Mouse (Mus musculus): Measurements from ENCODE around the gene Ass1. TPM values are rescaled to one million over a fixed set of nuclear protein-coding genes. Genes with fewer than 3 reads are reported as not detected.

Gene Ass1
- total and polyA plus RNA-seq, 2 experiments = 3,064 to 3,470 TPM

DNA sequence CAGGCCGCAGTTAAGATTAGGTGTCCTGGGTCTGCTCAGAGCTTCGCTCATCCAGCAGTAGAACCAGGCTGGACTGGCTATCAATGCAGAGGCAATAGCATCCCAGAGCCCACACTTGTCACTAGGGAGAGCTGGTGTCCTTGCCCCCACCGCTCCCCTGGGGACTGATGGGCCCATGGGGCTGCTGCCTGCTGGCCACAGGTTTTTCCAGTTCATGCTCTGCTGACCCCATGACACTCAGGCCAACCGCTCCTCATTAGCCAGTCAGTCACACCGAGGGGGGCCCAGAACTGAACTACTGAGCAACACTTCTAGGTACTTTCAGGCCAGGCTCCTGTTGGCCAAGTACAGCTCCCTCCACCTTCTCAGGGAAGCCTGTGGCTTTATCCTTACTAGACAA lies 24.3 kb downstream of the Ass1 start:
- no peak overlapping the region for H3K27ac ChIP-seq (replicated peaks; ENCODE audit: insufficient read depth, low read depth, low read length)
- H3K4me3 ChIP-seq (ENCODE audit: insufficient read depth, low read depth, low read length) = no peak overlapping the region
- DNase-seq (ENCODE audit: extremely low read depth, low read depth, low spot score) = no peak
- H3K4me1 ChIP-seq (ENCODE audit: control insufficient read depth, insufficient read depth, low read length) = peaks cover 6% of the 10 kb centered on the region; the same call in 1 of the 2 replicates
- no peaks in the 10 kb centered on the region for H3K27me3 ChIP-seq (ENCODE audit: control insufficient read depth, insufficient read depth, low read length)
- H3K9ac ChIP-seq (ENCODE audit: low read depth, low read length) = 0 out of 2 replicates have a peak overlapping the region, but pooled peaks have one; percentile 10
- peaks cover 82% of the 10 kb centered on the region for H3K36me3 ChIP-seq (ENCODE audit: control insufficient read depth, insufficient read depth, low read length)
- 73% methylated on average over 5 of the region's 5 CpGs for WGBS
- H3K79me2 ChIP-seq (ENCODE audit: control insufficient read depth, insufficient read depth, low read length) = no peaks in the 10 kb centered on the region
- TF ChIP-seq CTCF (IDR thresholded peaks at IDR 0.05; ENCODE audit: low read depth, low read length) (no peak), POLR2A (IDR thresholded peaks at IDR 0.05; ENCODE audit: extremely low read depth, insufficient read depth, low read length) (no peak)

DNA sequence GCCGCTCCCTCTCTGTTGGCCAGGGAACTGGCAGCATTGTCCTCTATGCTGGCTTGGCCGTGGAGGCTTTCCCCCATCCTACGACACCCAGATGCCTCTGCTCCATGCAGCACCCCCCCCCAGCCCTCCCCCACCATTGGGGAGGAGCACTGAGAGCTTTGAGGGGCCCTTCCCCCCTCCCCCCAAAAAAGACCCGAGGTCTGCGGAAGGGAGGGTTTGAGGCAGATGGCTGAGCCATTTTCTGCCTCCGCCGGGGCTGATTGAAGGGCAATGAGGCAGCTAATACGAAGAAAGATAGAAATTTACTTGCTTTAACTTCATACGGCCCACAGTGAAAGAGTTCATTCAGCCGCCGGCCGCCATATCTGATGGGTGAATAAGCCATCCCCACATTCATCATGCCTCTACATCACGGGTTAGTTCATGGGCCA lies 25.1 kb downstream of the Ass1 start:
- Histone ChIP-seq H3K79me2 (ENCODE audit: control insufficient read depth, insufficient read depth, low read length) (no peaks in the 10 kb centered on the region), H3K9ac (ENCODE audit: low read depth, low read length) (no peak overlapping the region; the same call in 1 of the 2 replicates), H3K27me3 (ENCODE audit: control insufficient read depth, insufficient read depth, low read length) (no peaks in the 10 kb centered on the region), H3K27ac (replicated peaks; ENCODE audit: insufficient read depth, low read depth, low read length) (no peak overlapping the region), H3K4me1 (ENCODE audit: control insufficient read depth, insufficient read depth, low read length) (peaks cover 6% of the 10 kb centered on the region; the same call in 1 of the 2 replicates), H3K36me3 (ENCODE audit: control insufficient read depth, insufficient read depth, low read length) (peaks cover 84% of the 10 kb centered on the region), H3K4me3 (ENCODE audit: insufficient read depth, low read depth, low read length) (no peak overlapping the region)
- WGBS = 65% methylated on average over 13 of the region's 13 CpGs
- TF ChIP-seq POLR2A (IDR thresholded peaks at IDR 0.05; ENCODE audit: extremely low read depth, insufficient read depth, low read length) (no peak), CTCF (IDR thresholded peaks at IDR 0.05; ENCODE audit: low read depth, low read length) (no peak)
- DNase-seq (ENCODE audit: extremely low read depth, low read depth, low spot score) = no peak

DNA sequence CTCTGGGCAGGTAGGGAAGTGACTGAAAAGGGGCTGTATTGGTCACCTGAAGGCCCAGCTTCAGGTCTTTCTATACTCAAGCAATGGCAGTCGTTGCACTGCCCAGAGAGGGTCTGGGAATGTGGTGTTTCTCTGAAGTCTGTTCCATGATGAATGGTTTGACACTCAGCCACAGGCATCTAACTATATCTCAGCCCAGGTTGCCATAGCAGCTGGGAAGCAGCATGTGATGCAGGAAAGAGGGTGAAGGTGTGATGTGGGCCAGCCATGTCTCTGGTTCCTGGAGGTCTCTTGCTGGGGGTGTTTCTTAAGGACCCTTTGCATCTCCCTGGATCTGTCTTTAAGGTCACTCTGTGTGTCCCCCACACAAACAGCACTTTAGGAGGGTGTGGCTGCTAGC lies 26.1 kb downstream of the Ass1 start:
- Histone ChIP-seq H3K79me2 (ENCODE audit: control insufficient read depth, insufficient read depth, low read length) (no peaks in the 10 kb centered on the region), H3K36me3 (ENCODE audit: control insufficient read depth, insufficient read depth, low read length) (peaks cover 83% of the 10 kb centered on the region), H3K4me1 (ENCODE audit: control insufficient read depth, insufficient read depth, low read length) (peaks cover 6% of the 10 kb centered on the region; the same call in 1 of the 2 replicates), H3K4me3 (ENCODE audit: insufficient read depth, low read depth, low read length) (no peak overlapping the region), H3K27ac (replicated peaks; ENCODE audit: insufficient read depth, low read depth, low read length) (no peak overlapping the region), H3K9ac (ENCODE audit: low read depth, low read length) (no peak overlapping the region), H3K27me3 (ENCODE audit: control insufficient read depth, insufficient read depth, low read length) (no peaks in the 10 kb centered on the region)
- DNase-seq (ENCODE audit: extremely low read depth, low read depth, low spot score) = no peak
- WGBS = 32% methylated on average over 1 of the region's 1 CpGs
- TF ChIP-seq POLR2A (IDR thresholded peaks at IDR 0.05; ENCODE audit: extremely low read depth, insufficient read depth, low read length) = no peak
- TF ChIP-seq CTCF (IDR thresholded peaks at IDR 0.05; ENCODE audit: low read depth, low read length) = no peak

DNA sequence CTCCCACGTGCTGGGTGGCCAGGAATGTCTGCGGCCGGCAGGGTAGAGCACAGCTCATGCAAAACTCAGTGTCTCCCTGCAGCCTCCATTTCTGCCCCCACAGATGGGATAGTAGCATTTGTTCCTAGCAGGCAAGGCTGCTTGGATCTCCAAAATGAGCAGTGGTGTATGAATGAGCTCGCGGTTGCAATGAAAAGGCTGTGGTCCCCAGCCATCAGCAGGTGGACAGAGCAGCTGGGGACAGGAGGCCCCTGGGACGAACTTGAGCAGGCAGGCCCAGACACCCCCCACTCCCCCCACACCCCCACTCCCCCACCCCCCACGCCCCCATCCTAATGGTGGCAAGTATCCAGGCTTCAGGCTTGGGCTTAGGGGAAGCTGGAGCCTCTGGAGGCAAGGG lies 27.1 kb downstream of the Ass1 start:
- WGBS = 62% methylated on average over 7 of the region's 7 CpGs
- H3K4me3 ChIP-seq (ENCODE audit: insufficient read depth, low read depth, low read length) = no peak overlapping the region
- no peak overlapping the region for H3K9ac ChIP-seq (ENCODE audit: low read depth, low read length)
- no peak for TF ChIP-seq CTCF (IDR thresholded peaks at IDR 0.05; ENCODE audit: low read depth, low read length)
- TF ChIP-seq POLR2A (IDR thresholded peaks at IDR 0.05; ENCODE audit: extremely low read depth, insufficient read depth, low read length) = no peak
- H3K36me3 ChIP-seq (ENCODE audit: control insufficient read depth, insufficient read depth, low read length) = peaks cover 81% of the 10 kb centered on the region
- no peaks in the 10 kb centered on the region for H3K27me3 ChIP-seq (ENCODE audit: control insufficient read depth, insufficient read depth, low read length)
- 0 out of 2 replicates have a peak, but pooled peaks cover 3% of the 10 kb centered on the region for H3K4me1 ChIP-seq (ENCODE audit: control insufficient read depth, insufficient read depth, low read length)
- no peak overlapping the region for H3K27ac ChIP-seq (replicated peaks; ENCODE audit: insufficient read depth, low read depth, low read length)
- no peaks in the 10 kb centered on the region for H3K79me2 ChIP-seq (ENCODE audit: control insufficient read depth, insufficient read depth, low read length)
- no peak for DNase-seq (ENCODE audit: extremely low read depth, low read depth, low spot score)

DNA sequence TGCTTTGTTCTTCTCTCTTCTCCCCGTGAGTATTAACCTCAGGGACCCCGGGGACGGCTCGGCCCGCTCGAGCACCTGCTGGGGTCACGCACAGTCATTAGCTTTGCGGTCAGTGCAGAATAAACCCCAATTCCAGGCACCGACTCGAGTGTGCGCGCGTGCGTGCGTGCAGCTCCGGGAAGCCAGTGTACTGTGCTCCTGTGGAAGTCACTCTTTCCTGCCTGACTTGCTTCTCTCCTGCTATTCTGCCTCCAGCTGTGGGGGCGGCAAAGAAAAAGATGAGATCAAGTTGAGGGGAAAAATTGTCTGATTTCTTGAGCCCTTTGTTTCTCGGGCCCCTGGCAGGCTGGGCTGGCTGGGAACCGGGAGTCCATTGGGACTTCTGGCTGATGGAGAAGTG lies 27.6 kb downstream of the Ass1 start:
- peaks cover 84% of the 10 kb centered on the region for H3K36me3 ChIP-seq (ENCODE audit: control insufficient read depth, insufficient read depth, low read length)
- 81% methylated on average over 19 of the region's 19 CpGs for WGBS
- TF ChIP-seq POLR2A (IDR thresholded peaks at IDR 0.05; ENCODE audit: extremely low read depth, insufficient read depth, low read length) = no peak
- TF ChIP-seq CTCF (IDR thresholded peaks at IDR 0.05; ENCODE audit: low read depth, low read length) = no peak
- no peak for DNase-seq (ENCODE audit: extremely low read depth, low read depth, low spot score)
- H3K9ac ChIP-seq (ENCODE audit: low read depth, low read length) = peak overlapping the region; percentile 4; the same call in 1 of the 2 replicates
- no peaks in the 10 kb centered on the region for H3K27me3 ChIP-seq (ENCODE audit: control insufficient read depth, insufficient read depth, low read length)
- H3K79me2 ChIP-seq (ENCODE audit: control insufficient read depth, insufficient read depth, low read length) = no peaks in the 10 kb centered on the region
- H3K4me3 ChIP-seq (ENCODE audit: insufficient read depth, low read depth, low read length) = no peak overlapping the region
- H3K4me1 ChIP-seq (ENCODE audit: control insufficient read depth, insufficient read depth, low read length) = 0 out of 2 replicates have a peak, but pooled peaks cover 3% of the 10 kb centered on the region
- H3K27ac ChIP-seq (replicated peaks; ENCODE audit: insufficient read depth, low read depth, low read length) = no peak overlapping the region

Data from liver, adult 2 months (tissue).